ENCODE assay signal across 18 mouse cellular contexts in the genomic region with DNA sequence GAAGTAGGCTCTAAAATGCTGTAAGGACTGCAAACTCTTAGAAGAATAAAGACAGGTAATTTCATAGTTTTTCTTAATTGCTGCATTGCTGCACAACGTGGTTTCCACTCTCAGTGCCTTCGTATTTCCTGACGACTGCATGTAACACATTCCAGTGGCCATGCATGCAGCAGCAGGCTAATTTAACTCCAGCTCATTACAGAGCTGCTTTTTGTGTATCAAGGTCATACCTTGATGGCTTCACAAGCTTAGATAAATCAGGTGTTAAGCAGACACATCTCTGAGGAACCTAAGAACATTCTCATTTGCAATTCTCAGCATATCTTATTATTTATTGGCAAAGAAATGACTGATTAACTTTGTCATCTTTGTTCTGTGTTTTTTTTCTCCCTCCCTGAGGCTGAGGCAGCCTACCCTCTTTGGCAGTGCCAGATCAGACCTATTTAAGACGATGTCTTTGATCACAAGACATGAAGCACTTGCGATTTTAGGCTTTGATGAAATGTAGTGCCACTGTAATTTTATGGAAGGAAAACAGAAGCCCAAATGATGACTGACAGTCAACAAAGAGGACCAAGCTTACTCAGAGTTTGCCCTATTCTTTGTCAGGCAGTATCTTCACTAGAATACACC. TPM values are rescaled to one million over a fixed set of nuclear protein-coding genes. Genes with fewer than 3 reads are reported as not detected.
"Had no signal": no experiment of that assay in that cellular context is flagged by ENCODE, and none has a peak within 500 bp of the region (broad histone marks: within the 10 kb centered on the region; RNA-seq: fewer than 3 reads in every experiment).

No protein-coding gene starts in this region.

- DNase-seq: kidney, adult 2 months; kidney, postnatal 14 days; lung, embryonic 14.5 days; lung, postnatal 10 days; lung, postnatal 4 days; right cerebral cortex, postnatal 14 days; thymus, adult 2 months; thymus, postnatal 25 days had no signal

- H3K9me3 ChIP-seq: kidney, embryonic 15.5 days; limb, embryonic 10.5 days; liver, embryonic 15.5 days; neural tube, embryonic 12.5 days; stomach, embryonic 15.5 days had no signal

- H3K4me2 ChIP-seq: kidney, embryonic 15.5 days; liver, embryonic 11.5 days; liver, embryonic 15.5 days; lung, embryonic 14.5 days; neural tube, embryonic 12.5 days; stomach, embryonic 15.5 days had no signal

- H3K36me3 ChIP-seq: kidney, embryonic 15.5 days; limb, embryonic 10.5 days; liver, embryonic 15.5 days; stomach, embryonic 15.5 days had no signal

- H3K9ac ChIP-seq: kidney, embryonic 15.5 days; liver, embryonic 15.5 days; lung, embryonic 14.5 days; neural tube, embryonic 12.5 days; stomach, embryonic 15.5 days had no signal

- H3K27me3 ChIP-seq: kidney, embryonic 15.5 days; liver, embryonic 15.5 days; neural tube, embryonic 12.5 days; stomach, embryonic 15.5 days had no signal

- H3K4me3 ChIP-seq: kidney, embryonic 15.5 days; limb, embryonic 10.5 days; liver, embryonic 15.5 days; myocyte; neural tube, embryonic 12.5 days; stomach, embryonic 15.5 days had no signal

- H3K27ac ChIP-seq: kidney, embryonic 15.5 days; limb, embryonic 10.5 days; liver, embryonic 15.5 days; neural tube, embryonic 12.5 days; stomach, embryonic 15.5 days had no signal

- H3K4me1 ChIP-seq: kidney, embryonic 15.5 days; liver, embryonic 15.5 days; neural tube, embryonic 12.5 days; stomach, embryonic 15.5 days had no signal

RNA-seq across cellular contexts. Expression of a gene that starts 32.8 kb away (rescaled TPM):
- total RNA-seq: megakaryocyte, adult 5-6 weeks had no signal
- polyA plus RNA-seq: spleen, adult 2 months; testis, adult 2 months; thymus, adult 2 months had no signal
